Mouse (Mus musculus): Measurements from ENCODE around the gene Amd1. TPM values are rescaled to one million over a fixed set of nuclear protein-coding genes. Genes with fewer than 3 reads are reported as not detected.

Gene Amd1
- total and polyA plus RNA-seq, 3 experiments: 81.2 to 102 TPM; not detected in 1

DNA sequence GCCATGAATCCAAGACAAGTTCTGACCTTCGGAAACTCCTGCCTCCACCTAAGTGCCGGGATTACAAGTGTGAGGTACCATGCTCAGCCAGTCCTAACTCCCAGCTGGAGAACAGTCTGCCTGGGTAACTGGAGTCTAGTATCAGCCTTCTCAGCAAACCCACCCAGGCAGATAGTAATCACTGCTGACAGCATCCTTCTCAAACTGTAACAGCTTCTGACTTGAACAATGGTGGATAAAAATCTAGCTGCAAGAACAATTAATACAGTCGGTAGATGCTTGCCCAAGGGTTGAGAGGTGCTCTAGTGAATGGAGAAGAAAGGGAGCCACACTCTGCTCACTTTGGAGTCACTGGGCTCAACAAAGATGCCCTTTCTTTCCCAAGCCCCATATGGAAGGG, 30.8 kb downstream of the Amd1 start:
- Histone ChIP-seq H3K4me3 (ENCODE audit: control insufficient read depth in 1 of 2, insufficient read depth in 1 of 2, low read depth in 2 of 2, low read length in 2 of 2) (no peak overlapping the region), H3K36me3 (ENCODE audit: control insufficient read depth in 1 of 2, insufficient read depth in 2 of 2, low read length in 2 of 2) (peaks cover 0 to 16% of the 10 kb centered on the region in 2 experiments; a peak in 2 of 4 replicates), H3K27me3 (ENCODE audit: control insufficient read depth in 1 of 2, insufficient read depth in 2 of 2, low read length in 2 of 2) (no peaks in the 10 kb centered on the region), H3K79me2 (ENCODE audit: control insufficient read depth, insufficient read depth, low read length, poor library complexity) (no peaks in the 10 kb centered on the region), H3K27ac (ENCODE audit: control insufficient read depth, low read depth, low read length) (no peak overlapping the region), H3K9me3 (replicated peaks; ENCODE audit: insufficient read depth, low read length) (no peaks in the 10 kb centered on the region), H3K9ac (ENCODE audit: control insufficient read depth, low read depth, low read length, poor library complexity, severe bottlenecking) (no peak overlapping the region), H3K4me1 (ENCODE audit: control insufficient read depth in 1 of 2, insufficient read depth in 2 of 2, low read length in 2 of 2) (peaks cover 6 to 27% of the 10 kb centered on the region in 2 experiments)
- DNase-seq (ENCODE audit: low read depth, low spot score): no peak
- TF ChIP-seq ZKSCAN1 (IDR thresholded peaks at IDR 0.05; ENCODE audit: low read depth, low read length): no peak
- no peak for TF ChIP-seq MEF2A (IDR thresholded peaks at IDR 0.05; ENCODE audit: extremely low read depth, insufficient replicate concordance, low read depth, low read length, poor library complexity, severe bottlenecking)
- TF ChIP-seq MAFK (IDR thresholded peaks at IDR 0.05; ENCODE audit: borderline replicate concordance, low read depth, low read length): no peak
- no peak for TF ChIP-seq NELFE (IDR thresholded peaks at IDR 0.05; ENCODE audit: low read depth, low read length)
- TF ChIP-seq TCF12 (IDR thresholded peaks at IDR 0.05; ENCODE audit: low read depth, low read length): no peak
- TF ChIP-seq RAD21 (IDR thresholded peaks at IDR 0.05; ENCODE audit: low read depth, low read length): no peak
- no peak for TF ChIP-seq UBTF (IDR thresholded peaks at IDR 0.05; ENCODE audit: borderline replicate concordance, insufficient read depth, low read depth, low read length)

DNA sequence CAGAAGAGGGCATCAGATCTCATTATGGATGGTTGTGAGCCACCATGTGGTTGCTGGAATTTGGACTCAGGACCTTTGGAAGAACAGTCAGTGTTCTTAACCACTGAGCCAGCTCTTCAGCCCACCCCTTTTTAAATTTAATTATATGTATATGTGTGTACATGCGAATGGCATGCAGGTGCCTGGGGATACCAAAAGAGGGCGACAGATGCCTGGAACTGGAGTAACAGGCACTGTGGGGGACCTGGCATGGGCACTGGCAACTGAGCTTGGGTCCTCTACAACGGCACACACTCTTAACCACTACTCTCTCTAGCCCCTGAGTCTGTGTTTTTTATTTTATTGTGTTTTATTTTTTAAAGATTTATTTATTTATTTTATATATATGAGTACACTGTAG, 37.1 kb downstream of the Amd1 start:
- no peaks in the 10 kb centered on the region for H3K9me3 ChIP-seq (replicated peaks; ENCODE audit: insufficient read depth, low read length)
- no peak overlapping the region for H3K4me3 ChIP-seq (ENCODE audit: control insufficient read depth in 1 of 2, insufficient read depth in 1 of 2, low read depth in 2 of 2, low read length in 2 of 2)
- H3K27ac ChIP-seq (ENCODE audit: control insufficient read depth, low read depth, low read length): no peak overlapping the region
- H3K9ac ChIP-seq (ENCODE audit: control insufficient read depth, low read depth, low read length, poor library complexity, severe bottlenecking): no peak overlapping the region
- no peaks in the 10 kb centered on the region for H3K27me3 ChIP-seq (ENCODE audit: control insufficient read depth in 1 of 2, insufficient read depth in 2 of 2, low read length in 2 of 2)
- peaks cover 0 to 12% of the 10 kb centered on the region in 2 experiments; a peak in 2 of 4 replicates for H3K4me1 ChIP-seq (ENCODE audit: control insufficient read depth in 1 of 2, insufficient read depth in 2 of 2, low read length in 2 of 2)
- peaks cover 0 to 10% of the 10 kb centered on the region in 2 experiments; a peak in 2 of 4 replicates for H3K36me3 ChIP-seq (ENCODE audit: control insufficient read depth in 1 of 2, insufficient read depth in 2 of 2, low read length in 2 of 2)
- no peaks in the 10 kb centered on the region for H3K79me2 ChIP-seq (ENCODE audit: control insufficient read depth, insufficient read depth, low read length, poor library complexity)
- peak; percentile 50 for DNase-seq (ENCODE audit: low read depth, low spot score)
- TF ChIP-seq ETS1 (IDR thresholded peaks at IDR 0.05; ENCODE audit: low read depth, low read length) (no peak), CTCF (IDR thresholded peaks at IDR 0.05 in 2 of 3, conservative IDR thresholded peaks at IDR 0.05 in 1 of 3; ENCODE audit: control insufficient read depth in 1 of 3, insufficient read depth in 1 of 3, low read depth in 2 of 3, low read length in 3 of 3, poor library complexity in 1 of 3, severe bottlenecking in 1 of 3) (peak in 2 of 3 experiments; percentile 38 to 63; a peak in 4 of 6 replicates)

DNA sequence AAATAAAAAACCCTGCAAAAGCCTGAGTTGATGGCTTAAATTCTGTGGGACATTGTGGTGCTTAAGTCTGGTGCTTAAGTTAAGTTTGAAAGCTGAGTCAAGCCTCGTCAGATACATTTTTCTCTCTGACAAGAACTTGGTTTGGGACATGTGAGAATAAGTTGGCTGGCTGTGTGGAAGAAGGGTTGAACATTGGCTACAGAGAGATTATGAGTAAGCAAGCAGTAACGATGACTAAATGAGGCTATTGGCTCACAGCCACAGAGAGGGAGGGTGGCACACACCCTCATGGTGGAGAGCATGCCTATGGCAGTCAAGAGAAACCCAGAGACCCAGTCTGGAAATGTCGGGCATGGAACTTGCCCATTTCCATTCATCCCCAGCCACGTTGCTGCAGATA, 38.3 kb downstream of the Amd1 start:
- Histone ChIP-seq H3K4me1 (ENCODE audit: control insufficient read depth in 1 of 2, insufficient read depth in 2 of 2, low read length in 2 of 2) (peaks cover 0 to 13% of the 10 kb centered on the region in 2 experiments; a peak in 2 of 4 replicates), H3K9ac (ENCODE audit: control insufficient read depth, low read depth, low read length, poor library complexity, severe bottlenecking) (no peak overlapping the region), H3K27me3 (ENCODE audit: control insufficient read depth in 1 of 2, insufficient read depth in 2 of 2, low read length in 2 of 2) (no peaks in the 10 kb centered on the region), H3K36me3 (ENCODE audit: control insufficient read depth in 1 of 2, insufficient read depth in 2 of 2, low read length in 2 of 2) (peaks cover 0 to 12% of the 10 kb centered on the region in 2 experiments; a peak in 2 of 4 replicates), H3K9me3 (replicated peaks; ENCODE audit: insufficient read depth, low read length) (no peaks in the 10 kb centered on the region), H3K4me3 (ENCODE audit: control insufficient read depth in 1 of 2, insufficient read depth in 1 of 2, low read depth in 2 of 2, low read length in 2 of 2) (no peak overlapping the region), H3K27ac (ENCODE audit: control insufficient read depth, low read depth, low read length) (no peak overlapping the region; the same call in 1 of the 2 replicates), H3K79me2 (ENCODE audit: control insufficient read depth, insufficient read depth, low read length, poor library complexity) (no peaks in the 10 kb centered on the region)
- no peak for TF ChIP-seq ZKSCAN1 (IDR thresholded peaks at IDR 0.05; ENCODE audit: low read depth, low read length)
- TF ChIP-seq TAL1 (IDR thresholded peaks at IDR 0.05; ENCODE audit: low read length): no peak
- no peak for TF ChIP-seq MAFK (IDR thresholded peaks at IDR 0.05; ENCODE audit: borderline replicate concordance, low read depth, low read length)
- TF ChIP-seq NRF1 (IDR thresholded peaks at IDR 0.05; ENCODE audit: insufficient read depth, low read depth, low read length, poor library complexity, severe bottlenecking): no peak
- DNase-seq (ENCODE audit: low read depth, low spot score): peak; percentile 47

Measured in MEL (cell line).